Mouse (Mus musculus) liver, embryonic 15.5 days (tissue): Measurements from ENCODE around the gene Slc25a35. TPM values are rescaled to one million over a fixed set of nuclear protein-coding genes. Genes with fewer than 3 reads are reported as not detected.
"Not testable (repeated sequence)": the region's sequence is repeated elsewhere in the genome, so short reads cannot be mapped to it uniquely, and the experiment has no call there.

Experiments used
- ATAC-seq: fragments of 200-750 bp; cut with Nextera tagmentation; 2 replicates; pipeline ENCODE4 v1.8.0; 2017; ENCODE audit warnings: moderate number of reproducible peaks, mild to moderate bottlenecking, moderate library complexity; ENCODE audit not compliant: insufficient read depth
- H3K27ac ChIP-seq: fragments of 300-500 bp; sonication (generic); replicated peaks from 2 replicates; pipeline ENCODE4 v1.5.1; 2015; ENCODE audit warnings: mild to moderate bottlenecking, inconsistent platforms
- H3K27me3 ChIP-seq: fragments of 300-500 bp; sonication (generic); 2 replicates; pipeline ENCODE4 v1.6.1; 2015; ENCODE audit warnings: mild to moderate bottlenecking, inconsistent platforms
- H3K36me3 ChIP-seq: fragments of 300-500 bp; sonication (generic); replicated peaks from 2 replicates; pipeline ENCODE4 v1.6.1; 2015; ENCODE audit warnings: moderate library complexity, mild to moderate bottlenecking, inconsistent platforms
- H3K4me1 ChIP-seq: fragments of 300-500 bp; sonication (generic); replicated peaks from 2 replicates; pipeline ENCODE4 v1.6.1; 2015; ENCODE audit warnings: inconsistent platforms
- H3K4me2 ChIP-seq: fragments of 300-500 bp; sonication (generic); 2 replicates; pipeline ENCODE4 v1.6.1; 2015; ENCODE audit warnings: moderate library complexity, mild to moderate bottlenecking, inconsistent platforms
- H3K4me3 ChIP-seq: fragments of 300-500 bp; sonication (generic); replicated peaks from 2 replicates; pipeline ENCODE4 v1.5.1; 2015; ENCODE audit warnings: mild to moderate bottlenecking, inconsistent platforms
- H3K9ac ChIP-seq: fragments of 300-500 bp; sonication (generic); 2 replicates; pipeline ENCODE4 v1.6.1; 2015; ENCODE audit warnings: moderate library complexity, mild to moderate bottlenecking, inconsistent platforms
- H3K9me3 ChIP-seq: fragments of 300-500 bp; sonication (generic); replicated peaks from 2 replicates; pipeline ENCODE4 v1.6.1; 2016; ENCODE audit warnings: inconsistent platforms
- WGBS: fragments of 180-500 bp; shearing (Covaris S2); methylation state at CpG from one replicate; pipeline ENCODE4 v1.1.7; 2015; ENCODE audit warnings: mixed read lengths; ENCODE audit not compliant: insufficient replicate concordance; 5-methylcytosine and 5-hydroxymethylcytosine counted together
- polyA plus RNA-seq: library from polyadenylated mRNA; unstranded; fragments of >200 nt; fragmentation: Nextera tagmentation; extraction: Ambion mirVana; gene quantifications from 2 replicates; pipeline ENCODE4 v1.2.1, GENCODE M21; 2015

Gene Slc25a35
- polyA plus RNA-seq, 1 experiment from 2014 or later, result 0.44 TPM

- no peak overlapping the region for H3K4me2 ChIP-seq
- H3K4me1 ChIP-seq, result peaks cover 26% of the 10 kb centered on the region
- no peak overlapping the region for H3K4me3 ChIP-seq
- 78% methylated on average over 1 of the region's 1 CpGs for WGBS
- no peak overlapping the region for H3K27ac ChIP-seq
- no peak for ATAC-seq
- no peaks in the 10 kb centered on the region for H3K36me3 ChIP-seq
- H3K9ac ChIP-seq, result no peak overlapping the region
- H3K9me3 ChIP-seq, result no peaks in the 10 kb centered on the region
- H3K27me3 ChIP-seq, result no peaks in the 10 kb centered on the region; the same call in 1 of the 2 replicates
Observed at GRCm38 (mm10) chr11:68975601-68976000, 7.7 kb downstream of the Slc25a35 start.

GRCm38 (mm10) chr11:68979320-68979733 is 11.4 kb downstream of the Slc25a35 start:
- no peak for ATAC-seq
- H3K4me1 ChIP-seq, result peaks cover 9% of the 10 kb centered on the region
- 25% methylated on average over 5 of the region's 5 CpGs for WGBS

GRCm38 (mm10) chr11:68980919-68981318 is 13.0 kb downstream of the Slc25a35 start:
- peaks cover 9% of the 10 kb centered on the region; the same call in 1 of the 2 replicates for H3K4me1 ChIP-seq
- no peak for ATAC-seq
- no peak overlapping the region for H3K27ac ChIP-seq
- H3K9ac ChIP-seq, result no peak overlapping the region
- 47% methylated on average over 3 of the region's 3 CpGs for WGBS
- no peaks in the 10 kb centered on the region for H3K27me3 ChIP-seq
- no peak overlapping the region for H3K4me2 ChIP-seq
- H3K4me3 ChIP-seq, result no peak overlapping the region
- H3K9me3 ChIP-seq, result no peaks in the 10 kb centered on the region
- 0 out of 2 replicates have a peak, but pooled peaks cover 5% of the 10 kb centered on the region for H3K36me3 ChIP-seq

More at GRCm38 (mm10) chr11:68979320-68979733, 11.4 kb downstream of the Slc25a35 start:
- Histone ChIP-seq H3K27me3 (no peaks in the 10 kb centered on the region; the same call in 1 of the 2 replicates), H3K4me3 (no peak overlapping the region), H3K27ac (no peak overlapping the region), H3K9me3 (no peaks in the 10 kb centered on the region), H3K9ac (no peak overlapping the region), H3K4me2 (no peak overlapping the region), H3K36me3 (no peaks in the 10 kb centered on the region)

GRCm38 (mm10) chr11:68982639-68983369 is 14.9 kb downstream of the Slc25a35 start:
- Histone ChIP-seq H3K27me3 (no peaks in the 10 kb centered on the region), H3K9ac (no peak overlapping the region), H3K9me3 (no peaks in the 10 kb centered on the region), H3K27ac (no peak overlapping the region), H3K4me1 (peaks cover 9% of the 10 kb centered on the region; the same call in 1 of the 2 replicates), H3K36me3 (peaks cover 22% of the 10 kb centered on the region), H3K4me3 (no peak overlapping the region), H3K4me2 (no peak overlapping the region)
- no peak for ATAC-seq
- WGBS, result 22% methylated on average over 4 of the region's 4 CpGs

GRCm38 (mm10) chr11:68987365-68987882 is 19.5 kb downstream of the Slc25a35 start:
- H3K9me3 ChIP-seq, result no peaks in the 10 kb centered on the region
- no peaks in the 10 kb centered on the region for H3K27me3 ChIP-seq
- no peak for ATAC-seq
- WGBS, result 85% methylated on average over 11 of the region's 11 CpGs
- peaks cover 67% of the 10 kb centered on the region for H3K36me3 ChIP-seq
- no peak overlapping the region for H3K9ac ChIP-seq
- no peak overlapping the region for H3K4me3 ChIP-seq
- no peaks in the 10 kb centered on the region for H3K4me1 ChIP-seq
- H3K27ac ChIP-seq, result no peak overlapping the region
- H3K4me2 ChIP-seq, result no peak overlapping the region

- Histone ChIP-seq H3K4me2 (no peak overlapping the region), H3K4me1 (no peaks in the 10 kb centered on the region), H3K27ac (no peak overlapping the region), H3K36me3 (peaks cover 76% of the 10 kb centered on the region), H3K4me3 (no peak overlapping the region), H3K9me3 (no peaks in the 10 kb centered on the region), H3K27me3 (no peaks in the 10 kb centered on the region), H3K9ac (no peak overlapping the region; the same call in 1 of the 2 replicates)
- no peak for ATAC-seq
- 94% methylated on average over 17 of the region's 17 CpGs for WGBS
Observed at GRCm38 (mm10) chr11:68988341-68988740, 20.4 kb downstream of the Slc25a35 start.

- Histone ChIP-seq H3K4me1 (peaks cover 5% of the 10 kb centered on the region; the same call in 1 of the 2 replicates), H3K27ac (no peak overlapping the region), H3K9me3 (no peaks in the 10 kb centered on the region), H3K36me3 (peaks cover 95% of the 10 kb centered on the region), H3K9ac (no peak overlapping the region), H3K4me2 (no peak overlapping the region), H3K4me3 (no peak overlapping the region), H3K27me3 (no peaks in the 10 kb centered on the region)
- 72% methylated on average over 7 of the region's 7 CpGs for WGBS
- ATAC-seq, result no peak
Observed at GRCm38 (mm10) chr11:68993122-68993521, 25.2 kb downstream of the Slc25a35 start.

- ATAC-seq, result no peak
- Histone ChIP-seq H3K27ac (no peak overlapping the region), H3K4me3 (no peak overlapping the region), H3K27me3 (no peaks in the 10 kb centered on the region), H3K9me3 (no peaks in the 10 kb centered on the region), H3K4me1 (peaks cover 5% of the 10 kb centered on the region; the same call in 1 of the 2 replicates), H3K9ac (no peak overlapping the region), H3K36me3 (peaks cover 95% of the 10 kb centered on the region), H3K4me2 (no peak overlapping the region)
- 87% methylated on average over 3 of the region's 3 CpGs for WGBS
Observed at GRCm38 (mm10) chr11:68994377-68994776, 26.4 kb downstream of the Slc25a35 start.

- peaks cover 95% of the 10 kb centered on the region for H3K36me3 ChIP-seq
- no peak overlapping the region for H3K4me2 ChIP-seq
- ATAC-seq, result no peak
- no peak overlapping the region for H3K27ac ChIP-seq
- H3K4me3 ChIP-seq, result no peak overlapping the region
- no peaks in the 10 kb centered on the region for H3K9me3 ChIP-seq
- WGBS, result 52% methylated on average over 4 of the region's 4 CpGs
- no peak overlapping the region for H3K9ac ChIP-seq
- no peaks in the 10 kb centered on the region for H3K27me3 ChIP-seq
- peaks cover 5% of the 10 kb centered on the region; the same call in 1 of the 2 replicates for H3K4me1 ChIP-seq
Observed at GRCm38 (mm10) chr11:68997080-68997479, 29.1 kb downstream of the Slc25a35 start.

- WGBS, result 79% methylated on average over 4 of the region's 4 CpGs
- Histone ChIP-seq H3K4me1 (peaks cover 36% of the 10 kb centered on the region), H3K36me3 (peaks cover 57% of the 10 kb centered on the region)
- not testable (repeated sequence) for H3K4me2 ChIP-seq, H3K9ac ChIP-seq, H3K4me3 ChIP-seq, ATAC-seq, H3K27ac ChIP-seq, H3K27me3 ChIP-seq, H3K9me3 ChIP-seq
Observed at GRCm38 (mm10) chr11:69002782-69003181, 34.9 kb downstream of the Slc25a35 start.

- Histone ChIP-seq H3K4me2 (no peak overlapping the region), H3K4me1 (peaks cover 42% of the 10 kb centered on the region), H3K4me3 (no peak overlapping the region), H3K9me3 (no peaks in the 10 kb centered on the region), H3K36me3 (peaks cover 49% of the 10 kb centered on the region), H3K27me3 (no peaks in the 10 kb centered on the region), H3K9ac (no peak overlapping the region), H3K27ac (no peak overlapping the region)
- no peak for ATAC-seq
- WGBS, result 57% methylated on average over 4 of the region's 4 CpGs
Observed at GRCm38 (mm10) chr11:69003592-69003991, 35.7 kb downstream of the Slc25a35 start.
